Mouse (Mus musculus) ovary, adult 10 weeks (tissue): Measurements from ENCODE around the gene Vmn1r35. TPM values are rescaled to one million over a fixed set of nuclear protein-coding genes. Genes with fewer than 3 reads are reported as not detected.

Experiments used
- polyA plus RNA-seq: library from polyadenylated mRNA; stranded (reverse); fragments of 350-450 nt; fragmentation: Illumina TruSeq; extraction: RNeasy Lipid Tissue Mini Kit (QIAGEN cat#74804); gene quantifications from one replicate; pipeline ENCODE4 v1.2.3, GENCODE M21; 2014

The Vmn1r35 gene
- not detected for polyA plus RNA-seq

DNA sequence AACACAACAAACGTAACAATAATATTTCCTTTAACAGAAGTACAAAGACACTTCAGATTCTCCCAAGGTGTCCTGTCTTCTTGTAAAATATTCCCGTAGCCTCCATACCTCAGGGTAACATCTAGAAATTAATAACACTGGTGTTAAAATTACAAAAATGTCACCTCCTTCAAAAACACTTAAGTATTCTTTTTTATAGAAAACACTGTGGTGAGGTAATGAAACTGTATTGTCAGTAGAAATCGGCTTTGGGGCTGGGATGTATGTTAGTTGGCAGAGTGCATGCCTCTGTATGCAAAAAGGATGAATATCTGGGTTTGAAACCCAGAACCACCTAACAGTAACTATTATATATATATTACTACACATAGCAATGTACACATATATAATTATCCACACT is at the start of gene Vmn1r35:
Gene Vmn1r35, minus strand, starts transcription at position 101 of the 400 bp plus-strand sequence.

GRCm38 (mm10) chr6:66729082-66729481 is 43.4 kb upstream of the Vmn1r35 start, which contains the start of gene Vmn1r37:
Gene Vmn1r37, plus strand, starts transcription at chr6:66729382.

DNA sequence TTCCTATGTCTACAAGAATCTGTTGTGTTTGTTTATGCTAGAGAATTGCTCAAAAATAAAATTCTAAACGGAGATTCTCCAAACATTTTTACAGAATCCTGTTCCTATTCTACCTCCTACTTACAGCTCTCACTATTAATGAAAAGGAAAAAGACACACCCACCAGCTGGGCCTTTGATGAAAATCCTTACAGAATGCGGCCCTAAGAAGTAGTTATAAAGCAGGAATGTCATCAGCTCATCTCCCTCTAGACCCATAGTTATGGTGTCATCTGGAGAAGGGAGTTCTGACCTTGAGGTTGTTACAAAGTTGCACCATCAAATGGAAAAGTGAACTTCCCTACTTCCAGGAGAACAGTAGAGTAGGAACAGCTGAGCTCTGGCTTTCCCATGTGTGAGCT is 33.4 kb upstream of the Vmn1r35 start, which contains the start of gene Vmn1r36:
Gene Vmn1r36, minus strand, starts transcription at position 101 of the 400 bp plus-strand sequence.

DNA sequence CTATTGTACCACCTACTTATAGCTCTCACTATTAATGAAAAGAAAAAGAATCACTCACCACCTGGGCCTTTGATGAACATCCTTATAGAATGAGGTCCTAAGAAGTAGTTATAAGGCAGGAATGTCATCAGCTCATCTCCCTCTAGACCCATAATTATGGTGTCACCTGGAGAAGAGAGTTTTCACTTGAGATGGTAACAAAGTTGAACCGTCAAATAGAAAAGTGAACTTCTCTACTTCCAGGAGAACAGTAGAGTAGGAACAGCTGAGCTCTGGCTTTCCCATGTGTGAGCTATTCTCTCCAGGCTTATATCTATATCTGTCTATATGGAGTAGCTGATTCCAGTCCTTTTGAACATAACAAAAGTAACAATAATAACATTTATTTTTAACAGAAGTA is 41.9 kb downstream of the Vmn1r35 start, which contains the start of gene Vmn1r34:
Gene Vmn1r34, minus strand, starts transcription at position 101 of the 400 bp plus-strand sequence.

Other genes with a start within 250 kb of the Vmn1r35 start
- gene Mad2l1, start 150.5 kb downstream of the Vmn1r35 start, polyA plus RNA-seq: 145 TPM
- gene Vmn1r32, start 125.8 kb downstream of the Vmn1r35 start, polyA plus RNA-seq: not detected
- gene Vmn1r33, start 67.6 kb downstream of the Vmn1r35 start, polyA plus RNA-seq: not detected
- not detected for gene Vmn1r34, start 42.0 kb downstream of the Vmn1r35 start, polyA plus RNA-seq
- gene Vmn1r36, start 33.3 kb upstream of the Vmn1r35 start, polyA plus RNA-seq: not detected
- not detected for gene Vmn1r37, start 43.5 kb upstream of the Vmn1r35 start, polyA plus RNA-seq
- not detected for gene Vmn1r38, start 96.7 kb upstream of the Vmn1r35 start, polyA plus RNA-seq
- not detected for gene Vmn1r39, start 124.7 kb upstream of the Vmn1r35 start, polyA plus RNA-seq
- 267 TPM for gene Gng12, start 210.5 kb upstream of the Vmn1r35 start, polyA plus RNA-seq